Mouse (Mus musculus): ENCODE data around the gene Sergef.
A peak's percentile ranks its signal among the peaks of the same experiment; 100 is the strongest.

Sergef gene

GRCm38 (mm10) chr7:46616429-46617005 lies 23.1 kb downstream of the Sergef start:
- DNase-seq (ENCODE audit: low read depth): no peak

- DNase-seq (ENCODE audit: low read depth): peak; percentile 92
Observed at GRCm38 (mm10) chr7:46615256-46615977, 24.2 kb downstream of the Sergef start.

GRCm38 (mm10) chr7:46614263-46614662 lies 25.3 kb downstream of the Sergef start:
- no peak for DNase-seq (ENCODE audit: low read depth)

GRCm38 (mm10) chr7:46613091-46613490 lies 26.5 kb downstream of the Sergef start:
- no peak for DNase-seq (ENCODE audit: low read depth)

- DNase-seq (ENCODE audit: low read depth): no peak
Observed at GRCm38 (mm10) chr7:46612421-46612937, 27.1 kb downstream of the Sergef start.

GRCm38 (mm10) chr7:46611970-46612369 lies 27.6 kb downstream of the Sergef start:
- no peak for DNase-seq (ENCODE audit: low read depth)

GRCm38 (mm10) chr7:46609317-46609716 lies 30.3 kb downstream of the Sergef start:
- DNase-seq (ENCODE audit: low read depth): no peak

- peak; percentile 84 for DNase-seq (ENCODE audit: low read depth)
Observed at GRCm38 (mm10) chr7:46607428-46608055, 32.1 kb downstream of the Sergef start.

GRCm38 (mm10) chr7:46607031-46607426 lies 32.6 kb downstream of the Sergef start:
- DNase-seq (ENCODE audit: low read depth): peak; percentile 79

GRCm38 (mm10) chr7:46606391-46607030 lies 33.1 kb downstream of the Sergef start:
- peak; percentile 90 for DNase-seq (ENCODE audit: low read depth)

- no peak for DNase-seq (ENCODE audit: low read depth)
Observed at GRCm38 (mm10) chr7:46603051-46603450, 36.6 kb downstream of the Sergef start.

GRCm38 (mm10) chr7:46602079-46602478 lies 37.5 kb downstream of the Sergef start:
- peak; percentile 22 for DNase-seq (ENCODE audit: low read depth)

- DNase-seq (ENCODE audit: low read depth): no peak
Observed at GRCm38 (mm10) chr7:46601097-46601496, 38.5 kb downstream of the Sergef start.

- DNase-seq (ENCODE audit: low read depth): no peak
Observed at GRCm38 (mm10) chr7:46597006-46597405, 42.6 kb downstream of the Sergef start.

GRCm38 (mm10) chr7:46591546-46591945 lies 48.1 kb downstream of the Sergef start:
- DNase-seq (ENCODE audit: low read depth): no peak

GRCm38 (mm10) chr7:46589181-46589580 lies 50.4 kb downstream of the Sergef start:
- no peak for DNase-seq (ENCODE audit: low read depth)

- no peak for DNase-seq (ENCODE audit: low read depth)
Observed at GRCm38 (mm10) chr7:46588005-46588404, 51.6 kb downstream of the Sergef start.

- no peak for DNase-seq (ENCODE audit: low read depth)
Observed at GRCm38 (mm10) chr7:46587466-46587865, 52.1 kb downstream of the Sergef start.

- DNase-seq (ENCODE audit: low read depth): no peak
Observed at GRCm38 (mm10) chr7:46586621-46587216, 52.9 kb downstream of the Sergef start.

- DNase-seq (ENCODE audit: low read depth): no peak
Observed at GRCm38 (mm10) chr7:46582750-46583149, 56.9 kb downstream of the Sergef start.

- DNase-seq (ENCODE audit: low read depth): no peak
Observed at GRCm38 (mm10) chr7:46581358-46581930, 58.2 kb downstream of the Sergef start.

GRCm38 (mm10) chr7:46578091-46578490 lies 61.5 kb downstream of the Sergef start:
- no peak for DNase-seq (ENCODE audit: low read depth)
